Mouse (Mus musculus) heart, embryonic 16.5 days (tissue): ENCODE results near the gene Arhgap31. TPM values are rescaled to one million over a fixed set of nuclear protein-coding genes. Genes with fewer than 3 reads are reported as not detected.
A peak's percentile ranks its signal among the peaks of the same experiment; 100 is the strongest.

Source experiments
- ATAC-seq: fragments of 200-750 bp; cut with Nextera tagmentation; replicated peaks from 2 replicates; pipeline ENCODE4 v1.8.0; 2017; ENCODE audit warnings: moderate number of reproducible peaks; ENCODE audit not compliant: insufficient read depth, low FRiP score; ENCODE audit errors: extremely low read depth
- H3K27ac ChIP-seq: fragments of 300-500 bp; sonication (generic); 2 replicates; pipeline ENCODE4 v1.5.1; 2014; ENCODE audit warnings: mild to moderate bottlenecking, low read length, control low read depth, moderate library complexity
- H3K27me3 ChIP-seq: fragments of 300-500 bp; sonication (generic); 2 replicates; pipeline ENCODE4 v1.6.1; 2014; ENCODE audit warnings: low read length, mixed read lengths; ENCODE audit not compliant: control insufficient read depth, insufficient read depth
- H3K36me3 ChIP-seq: fragments of 300-500 bp; sonication (generic); 2 replicates; pipeline ENCODE4 v1.6.1; 2014; ENCODE audit not compliant: control insufficient read depth, insufficient read depth
- H3K4me1 ChIP-seq: fragments of 300-500 bp; sonication (generic); 2 replicates; pipeline ENCODE4 v1.6.1; 2014; ENCODE audit warnings: low read length, mixed read lengths; ENCODE audit not compliant: control insufficient read depth, insufficient read depth
- H3K4me2 ChIP-seq: fragments of 300-500 bp; sonication (generic); 2 replicates; pipeline ENCODE4 v1.6.1; 2014; ENCODE audit warnings: low read depth, mild to moderate bottlenecking, control low read depth, low read length
- H3K4me3 ChIP-seq: fragments of 300-500 bp; sonication (generic); 2 replicates; pipeline ENCODE4 v1.5.1; 2014; ENCODE audit warnings: mild to moderate bottlenecking, control low read depth, low read length
- H3K9ac ChIP-seq: fragments of 300-500 bp; sonication (generic); 2 replicates; pipeline ENCODE4 v1.6.1; 2014; ENCODE audit warnings: low read length, control low read depth
- H3K9me3 ChIP-seq: fragments of 300-500 bp; sonication (generic); replicated peaks from 2 replicates; pipeline ENCODE4 v1.6.1; 2016; ENCODE audit warnings: low read length; ENCODE audit not compliant: control insufficient read depth
- WGBS: fragments of 180-500 bp; shearing (Covaris S2); extraction: QIAGEN DNeasy Blood & Tissue Kit; methylation state at CpG from one replicate; pipeline ENCODE4 v1.1.7; 2014; 5-methylcytosine and 5-hydroxymethylcytosine counted together
- polyA plus RNA-seq: library from polyadenylated mRNA; unstranded; fragments of >200 nt; fragmentation: Nextera tagmentation; extraction: Ambion mirVana; gene quantifications from 2 replicates; pipeline ENCODE4 v1.2.1, GENCODE M21; 2015

Arhgap31 gene
- polyA plus RNA-seq, 1 experiment from 2014 or later: 38.0 TPM

GRCm38 (mm10) chr16:38713404-38714258 is 557 bp upstream of the Arhgap31 start:
- H3K4me3 ChIP-seq: peak overlapping the region; percentile 96
- no peaks in the 10 kb centered on the region; the same call in 1 of the 2 replicates for H3K36me3 ChIP-seq
- H3K27ac ChIP-seq: peak overlapping the region; percentile 100
- peaks cover 27% of the 10 kb centered on the region for H3K4me1 ChIP-seq
- no peaks in the 10 kb centered on the region for H3K9me3 ChIP-seq
- WGBS: 9% methylated on average over 17 of the region's 17 CpGs
- peak overlapping the region; percentile 75 for H3K4me2 ChIP-seq
- ATAC-seq: no peak; the same call in 1 of the 2 replicates
- peak overlapping the region; percentile 98 for H3K9ac ChIP-seq
- no peaks in the 10 kb centered on the region for H3K27me3 ChIP-seq

GRCm38 (mm10) chr16:38712105-38712504 is 969 bp downstream of the Arhgap31 start:
- Histone ChIP-seq H3K4me3 (peak overlapping the region; percentile 96), H3K27me3 (no peaks in the 10 kb centered on the region), H3K9me3 (no peaks in the 10 kb centered on the region), H3K36me3 (no peaks in the 10 kb centered on the region; the same call in 1 of the 2 replicates), H3K9ac (peak overlapping the region; percentile 98), H3K27ac (peak overlapping the region; percentile 100), H3K4me2 (peak overlapping the region; percentile 75), H3K4me1 (peaks cover 41% of the 10 kb centered on the region)
- ATAC-seq: no peak
- WGBS: under 1% methylated on average over 12 of the region's 12 CpGs

GRCm38 (mm10) chr16:38711245-38711644 is 1.8 kb downstream of the Arhgap31 start:
- ATAC-seq: no peak
- H3K9me3 ChIP-seq: no peaks in the 10 kb centered on the region
- H3K9ac ChIP-seq: peak overlapping the region; percentile 98
- peak overlapping the region; percentile 75 for H3K4me2 ChIP-seq
- 17% methylated on average over 4 of the region's 4 CpGs for WGBS
- H3K36me3 ChIP-seq: no peaks in the 10 kb centered on the region; the same call in 1 of the 2 replicates
- no peaks in the 10 kb centered on the region for H3K27me3 ChIP-seq
- peaks cover 50% of the 10 kb centered on the region for H3K4me1 ChIP-seq
- peak overlapping the region; percentile 100 for H3K27ac ChIP-seq
- peak overlapping the region; percentile 96 for H3K4me3 ChIP-seq

- no peaks in the 10 kb centered on the region; the same call in 1 of the 2 replicates for H3K36me3 ChIP-seq
- H3K9ac ChIP-seq: peak overlapping the region; percentile 51
- H3K4me3 ChIP-seq: peak overlapping the region; percentile 96
- H3K4me1 ChIP-seq: peaks cover 62% of the 10 kb centered on the region
- no peaks in the 10 kb centered on the region for H3K27me3 ChIP-seq
- no peaks in the 10 kb centered on the region for H3K9me3 ChIP-seq
- 44% methylated on average over 7 of the region's 7 CpGs for WGBS
- peak overlapping the region; percentile 75 for H3K4me2 ChIP-seq
- peak overlapping the region; percentile 44 for H3K27ac ChIP-seq
- ATAC-seq: no peak
These were observed 4.0 kb downstream of the Arhgap31 start for GRCm38 (mm10) chr16:38708962-38709520.

- peak overlapping the region; percentile 37 for H3K4me2 ChIP-seq
- H3K36me3 ChIP-seq: no peaks in the 10 kb centered on the region; the same call in 1 of the 2 replicates
- 25% methylated on average over 7 of the region's 7 CpGs for WGBS
- peak overlapping the region; percentile 59 for H3K27ac ChIP-seq
- peaks cover 75% of the 10 kb centered on the region for H3K4me1 ChIP-seq
- H3K4me3 ChIP-seq: no peak overlapping the region
- H3K9me3 ChIP-seq: no peaks in the 10 kb centered on the region
- H3K9ac ChIP-seq: peak overlapping the region; percentile 1; the same call in 1 of the 2 replicates
- ATAC-seq: peak; percentile 16; the same call in 1 of the 2 replicates
- no peaks in the 10 kb centered on the region for H3K27me3 ChIP-seq
These were observed 6.3 kb downstream of the Arhgap31 start for GRCm38 (mm10) chr16:38706782-38707181.

GRCm38 (mm10) chr16:38705531-38706281 is 7.4 kb downstream of the Arhgap31 start:
- Histone ChIP-seq H3K36me3 (no peaks in the 10 kb centered on the region; the same call in 1 of the 2 replicates), H3K9ac (peak overlapping the region; percentile 34), H3K27me3 (no peaks in the 10 kb centered on the region), H3K4me3 (no peak overlapping the region), H3K4me2 (peak overlapping the region; percentile 8; the same call in 1 of the 2 replicates), H3K27ac (peak overlapping the region; percentile 59), H3K4me1 (peaks cover 84% of the 10 kb centered on the region), H3K9me3 (no peaks in the 10 kb centered on the region)
- WGBS: 50% methylated on average over 9 of the region's 9 CpGs
- ATAC-seq: no peak

- no peak overlapping the region for H3K4me2 ChIP-seq
- WGBS: 41% methylated on average over 6 of the region's 6 CpGs
- peaks cover 78% of the 10 kb centered on the region for H3K4me1 ChIP-seq
- no peak overlapping the region for H3K27ac ChIP-seq
- H3K9ac ChIP-seq: no peak overlapping the region
- no peak overlapping the region for H3K4me3 ChIP-seq
- no peak for ATAC-seq
- H3K9me3 ChIP-seq: no peaks in the 10 kb centered on the region
- H3K27me3 ChIP-seq: no peaks in the 10 kb centered on the region
- no peaks in the 10 kb centered on the region; the same call in 1 of the 2 replicates for H3K36me3 ChIP-seq
These were observed 9.6 kb downstream of the Arhgap31 start for GRCm38 (mm10) chr16:38703501-38703900.

- Histone ChIP-seq H3K27ac (peak overlapping the region; percentile 73), H3K9me3 (no peaks in the 10 kb centered on the region), H3K36me3 (no peaks in the 10 kb centered on the region; the same call in 1 of the 2 replicates), H3K9ac (peak overlapping the region; percentile 27; the same call in 1 of the 2 replicates), H3K4me3 (no peak overlapping the region), H3K27me3 (no peaks in the 10 kb centered on the region), H3K4me2 (peak overlapping the region; percentile 53), H3K4me1 (peaks cover 67% of the 10 kb centered on the region)
- 68% methylated on average over 3 of the region's 3 CpGs for WGBS
- no peak for ATAC-seq
These were observed 10.8 kb downstream of the Arhgap31 start for GRCm38 (mm10) chr16:38702316-38702715.
